Mouse (Mus musculus) liver, postnatal 0 days (tissue): ENCODE data around the gene Fnbp4. TPM values are rescaled to one million over a fixed set of nuclear protein-coding genes. Genes with fewer than 3 reads are reported as not detected.

Experiments used
- ATAC-seq: fragments of 200-750 bp; cut with Nextera tagmentation; 2 replicates; pipeline ENCODE4 v1.8.0; 2017; ENCODE audit warnings: mild to moderate bottlenecking, moderate library complexity
- DNase-seq: peaks from one replicate; pipeline ENCODE4 v3.0.0-alpha.2; 2016
- H3K27ac ChIP-seq: fragments of 300-500 bp; sonication (generic); 2 replicates; pipeline ENCODE4 v1.5.1; 2014; ENCODE audit warnings: antibody characterized with exemption, moderate library complexity, mild to moderate bottlenecking, low read depth
- H3K27me3 ChIP-seq: fragments of 300-500 bp; sonication (generic); 2 replicates; pipeline ENCODE4 v1.6.1; 2014; ENCODE audit warnings: low read length, control low read depth, mixed read lengths; ENCODE audit not compliant: insufficient read depth
- H3K36me3 ChIP-seq: fragments of 300-500 bp; sonication (generic); replicated peaks from 2 replicates; pipeline ENCODE4 v1.6.1; 2014; ENCODE audit warnings: mild to moderate bottlenecking, control low read depth, low read length, moderate library complexity, mixed read lengths; ENCODE audit not compliant: insufficient read depth
- H3K4me1 ChIP-seq: fragments of 300-500 bp; sonication (generic); 2 replicates; pipeline ENCODE4 v1.6.1; 2014; ENCODE audit warnings: antibody characterized with exemption, mild to moderate bottlenecking, control low read depth; ENCODE audit not compliant: insufficient read depth
- H3K4me2 ChIP-seq: fragments of 300-500 bp; sonication (generic); 2 replicates; pipeline ENCODE4 v1.6.1; 2014; ENCODE audit warnings: low read depth, mild to moderate bottlenecking, low read length, moderate library complexity, mixed read lengths
- H3K4me3 ChIP-seq: fragments of 300-500 bp; sonication (generic); 2 replicates; pipeline ENCODE4 v1.5.1; 2014; ENCODE audit warnings: low read depth, low read length
- H3K9ac ChIP-seq: fragments of 300-500 bp; sonication (generic); replicated peaks from 2 replicates; pipeline ENCODE4 v1.6.1; 2014; ENCODE audit warnings: mild to moderate bottlenecking, moderate library complexity
- H3K9me3 ChIP-seq: fragments of 300-500 bp; sonication (generic); 2 replicates; pipeline ENCODE4 v1.6.1; 2016; ENCODE audit warnings: mild to moderate bottlenecking, control low read depth, low read length, mixed read lengths
- CTCF ChIP-seq: sonication (generic); IDR thresholded peaks from 2 replicates; pipeline ENCODE4 v1.5.1; 2016; ENCODE audit warnings: antibody characterized with exemption, low read depth
- EP300 ChIP-seq: IDR thresholded peaks from 2 replicates; pipeline ENCODE4 v1.6.1; 2016; ENCODE audit warnings: antibody characterized with exemption, low read depth, mild to moderate bottlenecking
- WGBS: fragments of 180-500 bp; shearing (Covaris S2); extraction: QIAGEN DNeasy Blood & Tissue Kit; methylation state at CpG from one replicate; pipeline ENCODE4 v1.1.7; 2014; ENCODE audit not compliant: insufficient replicate concordance; 5-methylcytosine and 5-hydroxymethylcytosine counted together
- polyA plus RNA-seq: library from polyadenylated mRNA; unstranded; fragments of >200 nt; fragmentation: Nextera tagmentation; extraction: Ambion mirVana; gene quantifications from 2 replicates; pipeline ENCODE4 v1.2.1, GENCODE M21; 2015

Gene Fnbp4
- polyA plus RNA-seq, 1 experiment from 2014 or later = 16.8 TPM

GRCm38 (mm10) chr2:90808241-90809126 is 63.3 kb downstream of the Fnbp4 start:
- no peak overlapping the region for H3K27ac ChIP-seq
- H3K27me3 ChIP-seq = no peaks in the 10 kb centered on the region
- no peaks in the 10 kb centered on the region for H3K4me1 ChIP-seq
- H3K9ac ChIP-seq = no peak overlapping the region
- no peak for DNase-seq
- H3K4me2 ChIP-seq = no peak overlapping the region
- no peaks in the 10 kb centered on the region for H3K36me3 ChIP-seq
- no peak for ATAC-seq
- TF ChIP-seq CTCF (no peak), EP300 (no peak)
- WGBS = 74% methylated on average over 6 of the region's 6 CpGs
- H3K9me3 ChIP-seq = no peaks in the 10 kb centered on the region
- H3K4me3 ChIP-seq = no peak overlapping the region

- H3K36me3 ChIP-seq = no peaks in the 10 kb centered on the region
- H3K4me1 ChIP-seq = no peaks in the 10 kb centered on the region
- H3K9me3 ChIP-seq = no peaks in the 10 kb centered on the region
- TF ChIP-seq CTCF (no peak), EP300 (no peak)
- no peak overlapping the region for H3K9ac ChIP-seq
- DNase-seq (no peak), ATAC-seq (no peak)
- 59% methylated on average over 8 of the region's 8 CpGs for WGBS
- H3K4me3 ChIP-seq = no peak overlapping the region
- H3K4me2 ChIP-seq = no peak overlapping the region
- no peaks in the 10 kb centered on the region for H3K27me3 ChIP-seq
- H3K27ac ChIP-seq = no peak overlapping the region
Measured at GRCm38 (mm10) chr2:90810751-90811150, 65.6 kb downstream of the Fnbp4 start.

GRCm38 (mm10) chr2:90815266-90815665 is 70.1 kb downstream of the Fnbp4 start:
- Histone ChIP-seq H3K9me3 (no peaks in the 10 kb centered on the region), H3K4me1 (no peaks in the 10 kb centered on the region), H3K36me3 (no peaks in the 10 kb centered on the region), H3K4me3 (no peak overlapping the region), H3K27ac (no peak overlapping the region), H3K27me3 (no peaks in the 10 kb centered on the region), H3K9ac (no peak overlapping the region), H3K4me2 (no peak overlapping the region)
- TF ChIP-seq CTCF (no peak), EP300 (no peak)
- no peak for ATAC-seq
- no peak for DNase-seq
- 77% methylated on average over 2 of the region's 2 CpGs for WGBS

- Histone ChIP-seq H3K9ac (no peak overlapping the region), H3K4me1 (no peaks in the 10 kb centered on the region), H3K4me3 (no peak overlapping the region), H3K9me3 (no peaks in the 10 kb centered on the region), H3K4me2 (no peak overlapping the region), H3K36me3 (no peaks in the 10 kb centered on the region), H3K27me3 (no peaks in the 10 kb centered on the region), H3K27ac (no peak overlapping the region)
- ATAC-seq (no peak), DNase-seq (no peak)
- no peak for TF ChIP-seq EP300
- TF ChIP-seq CTCF = no peak
- WGBS = 70% methylated on average over 4 of the region's 4 CpGs
Measured at GRCm38 (mm10) chr2:90816144-90816543, 71.0 kb downstream of the Fnbp4 start.

- 82% methylated on average over 3 of the region's 3 CpGs for WGBS
- H3K4me3 ChIP-seq = no peak overlapping the region
- ATAC-seq (no peak), DNase-seq (no peak)
- H3K27ac ChIP-seq = no peak overlapping the region
- no peak for TF ChIP-seq EP300
- TF ChIP-seq CTCF = no peak
- no peaks in the 10 kb centered on the region for H3K4me1 ChIP-seq
- no peak overlapping the region for H3K9ac ChIP-seq
- no peaks in the 10 kb centered on the region for H3K9me3 ChIP-seq
- no peak overlapping the region for H3K4me2 ChIP-seq
- H3K27me3 ChIP-seq = no peaks in the 10 kb centered on the region
- no peaks in the 10 kb centered on the region for H3K36me3 ChIP-seq
Measured at GRCm38 (mm10) chr2:90818710-90819109, 73.5 kb downstream of the Fnbp4 start.

GRCm38 (mm10) chr2:90820894-90821293 is 75.7 kb downstream of the Fnbp4 start:
- H3K27me3 ChIP-seq = no peaks in the 10 kb centered on the region
- H3K36me3 ChIP-seq = no peaks in the 10 kb centered on the region
- 70% methylated on average over 3 of the region's 3 CpGs for WGBS
- no peak for DNase-seq
- H3K9ac ChIP-seq = no peak overlapping the region
- no peaks in the 10 kb centered on the region for H3K9me3 ChIP-seq
- ATAC-seq = no peak
- H3K4me3 ChIP-seq = no peak overlapping the region
- TF ChIP-seq CTCF (no peak), EP300 (no peak)
- H3K4me1 ChIP-seq = no peaks in the 10 kb centered on the region
- H3K27ac ChIP-seq = no peak overlapping the region
- H3K4me2 ChIP-seq = no peak overlapping the region
